ENCODE assay signal across 22 mouse cellular contexts in genomic region chr15:62180718-62181117, GRCm38 (mm10).
"Had no signal": no experiment of that assay in that cellular context is flagged by ENCODE, and none has a peak within 500 bp of the region (broad histone marks: within the 10 kb centered on the region; RNA-seq: fewer than 3 reads in every experiment).

No protein-coding gene starts in this region.

- H3K4me3 ChIP-seq: heart, adult 2 months; heart, embryonic 13.5 days; heart, embryonic 15.5 days; hindbrain, embryonic 13.5 days; hindbrain, embryonic 15.5 days; layer of hippocampus, adult 2 months; left cerebral cortex, adult 2 months; limb, embryonic 13.5 days; limb, embryonic 15.5 days; liver, embryonic 12.5 days had no signal

- H3K36me3 ChIP-seq: heart, embryonic 13.5 days; hindbrain, embryonic 13.5 days; hindbrain, embryonic 15.5 days; limb, embryonic 13.5 days; limb, embryonic 15.5 days had no signal

- DNase-seq: gastrocnemius, postnatal 14 days; gastrocnemius, postnatal 36 days; heart, adult 2 months; heart, postnatal 14 days; heart, postnatal 36 days; kidney, adult 11 months; kidney, adult 2 months; kidney, postnatal 10 days; kidney, postnatal 25 days; left cerebral cortex, postnatal 4 days had no signal

- H3K9me3 ChIP-seq: heart, embryonic 13.5 days; heart, embryonic 15.5 days; hindbrain, embryonic 13.5 days; hindbrain, embryonic 15.5 days; limb, embryonic 13.5 days; limb, embryonic 15.5 days; liver, embryonic 12.5 days had no signal

- H3K4me2 ChIP-seq: heart, embryonic 11.5 days; heart, embryonic 13.5 days; heart, embryonic 15.5 days; hindbrain, embryonic 13.5 days; hindbrain, embryonic 15.5 days; limb, embryonic 13.5 days; limb, embryonic 15.5 days; liver, embryonic 12.5 days had no signal

- H3K9ac ChIP-seq: heart, embryonic 13.5 days; heart, embryonic 15.5 days; hindbrain, embryonic 13.5 days; hindbrain, embryonic 15.5 days; limb, embryonic 13.5 days; limb, embryonic 15.5 days; liver, embryonic 12.5 days; liver, embryonic 14.5 days had no signal

- H3K4me1 ChIP-seq: hindbrain, embryonic 15.5 days; limb, embryonic 15.5 days had no signal

- H3K27me3 ChIP-seq: heart, embryonic 13.5 days; heart, embryonic 15.5 days; hindbrain, embryonic 13.5 days; hindbrain, embryonic 15.5 days; limb, embryonic 15.5 days; liver, embryonic 12.5 days had no signal

- H3K27ac ChIP-seq: heart, adult 2 months; heart, embryonic 13.5 days; heart, embryonic 15.5 days; hindbrain, embryonic 13.5 days; hindbrain, embryonic 15.5 days; hindbrain, postnatal 0 days; layer of hippocampus, adult 2 months; left cerebral cortex, adult 2 months; limb, embryonic 13.5 days; limb, embryonic 15.5 days; liver, embryonic 12.5 days; liver, embryonic 14.5 days had no signal
